In genomic region chr6:119864341-119865034, GRCm38 (mm10) we compare ENCODE assay signal across 8 mouse cellular contexts. TPM values are rescaled to one million over a fixed set of nuclear protein-coding genes. Genes with fewer than 3 reads are reported as not detected.
DNase-seq lines count a peak whose midpoint lies in the region; ATAC-seq and TF ChIP-seq lines count a peak whose summit lies in the region.

No protein-coding gene starts in this region.

- no peaks in the 10 kb centered on the region for H3K27me3 ChIP-seq in midbrain, postnatal 0 days (ENCODE audit: insufficient read depth, low read length)
- no peaks in the 10 kb centered on the region for H3K27me3 ChIP-seq in midbrain, embryonic 11.5 days (ENCODE audit: control insufficient read depth, insufficient read depth, low read length)
- H3K27me3 ChIP-seq in liver, embryonic 12.5 days (replicated peaks): no peaks in the 10 kb centered on the region

- no peak overlapping the region for H3K4me2 ChIP-seq in midbrain, postnatal 0 days (ENCODE audit: low read depth, low read length, poor library complexity, severe bottlenecking)
- H3K4me2 ChIP-seq in midbrain, embryonic 11.5 days: no peak overlapping the region
- no peak overlapping the region for H3K4me2 ChIP-seq in liver, embryonic 12.5 days

- no peaks in the 10 kb centered on the region for H3K36me3 ChIP-seq in midbrain, postnatal 0 days (ENCODE audit: insufficient read depth, low read length)
- no peaks in the 10 kb centered on the region for H3K36me3 ChIP-seq in midbrain, embryonic 11.5 days (ENCODE audit: control insufficient read depth, insufficient read depth, low read length)
- no peaks in the 10 kb centered on the region for H3K36me3 ChIP-seq in liver, embryonic 12.5 days

- no peak overlapping the region for H3K4me3 ChIP-seq in midbrain, postnatal 0 days (ENCODE audit: low read depth, low read length)
- H3K4me3 ChIP-seq in midbrain, embryonic 11.5 days (ENCODE audit: low read depth, low read length): no peak overlapping the region
- H3K4me3 ChIP-seq in liver, embryonic 12.5 days: no peak overlapping the region

- peak; percentile 65; the same call in 1 of the 2 replicates for ATAC-seq in midbrain, postnatal 0 days (ENCODE audit: low FRiP score)
- no peak for ATAC-seq in midbrain, embryonic 11.5 days (ENCODE audit: low FRiP score)
- no peak for ATAC-seq in liver, embryonic 12.5 days

- no peak for TF ChIP-seq CTCF in midbrain, postnatal 0 days (IDR thresholded peaks at IDR 0.05)

- 78% methylated on average over 11 of the region's 11 CpGs for WGBS in midbrain, postnatal 0 days
- WGBS in midbrain, embryonic 11.5 days: 92% methylated on average over 11 of the region's 11 CpGs
- WGBS in liver, embryonic 12.5 days (ENCODE audit: insufficient replicate concordance): 73% methylated on average over 11 of the region's 11 CpGs

- peak; percentile 93 for DNase-seq in midbrain, postnatal 0 days (ENCODE audit: low spot score)
- no peak for DNase-seq in midbrain, embryonic 11.5 days (ENCODE audit: low spot score, missing footprints)
- peak; percentile 98 for DNase-seq in cerebellum, adult 18-20 months
- DNase-seq in gastrocnemius, postnatal 14 days: peak; percentile 78
- DNase-seq in layer of hippocampus, adult 8-10 months (ENCODE audit: low spot score in 2 of 2): peak; percentile 86 to 88
- peak; percentile 91 to 92 for DNase-seq in right cerebral cortex, postnatal 10 days (ENCODE audit: low spot score in 2 of 2)
- DNase-seq in B cell, adult 2 months: no peak

- intact Hi-C loops in gastrocnemius, postnatal 14 days (cut with DNase I; ENCODE audit: low total_unique reads): no loop called here

- no peak overlapping the region for H3K9ac ChIP-seq in midbrain, postnatal 0 days (replicated peaks; ENCODE audit: low read length, poor library complexity, severe bottlenecking)
- H3K9ac ChIP-seq in midbrain, embryonic 11.5 days (ENCODE audit: low read length): no peak overlapping the region
- H3K9ac ChIP-seq in liver, embryonic 12.5 days: no peak overlapping the region

- no peaks in the 10 kb centered on the region for H3K9me3 ChIP-seq in midbrain, postnatal 0 days (ENCODE audit: low read length)
- H3K9me3 ChIP-seq in midbrain, embryonic 11.5 days (ENCODE audit: control insufficient read depth, low read length): no peaks in the 10 kb centered on the region
- no peaks in the 10 kb centered on the region for H3K9me3 ChIP-seq in liver, embryonic 12.5 days (replicated peaks)

- no peaks in the 10 kb centered on the region for H3K4me1 ChIP-seq in midbrain, postnatal 0 days (ENCODE audit: insufficient read depth, low read length)
- H3K4me1 ChIP-seq in midbrain, embryonic 11.5 days (ENCODE audit: control insufficient read depth, insufficient read depth, low read length): no peaks in the 10 kb centered on the region; the same call in 1 of the 2 replicates
- H3K4me1 ChIP-seq in liver, embryonic 12.5 days: no peaks in the 10 kb centered on the region

- H3K27ac ChIP-seq in midbrain, postnatal 0 days (ENCODE audit: low read depth, low read length): no peak overlapping the region
- H3K27ac ChIP-seq in midbrain, embryonic 11.5 days (ENCODE audit: low read depth, low read length): no peak overlapping the region
- no peak overlapping the region for H3K27ac ChIP-seq in liver, embryonic 12.5 days

RNA-seq across cellular contexts. Expression of gene Erc1, which starts 16.5 kb away (rescaled TPM):
- total RNA-seq in midbrain, postnatal 0 days (2014; rRNA removed): 90.0 and 102 TPM in 2 replicates
- polyA plus RNA-seq in midbrain, postnatal 0 days (2015; fragmentation: Nextera tagmentation; extraction: Ambion mirVana): 48.1 and 56.1 TPM in 2 replicates
- 23.7 and 25.4 TPM in 2 replicates for polyA plus RNA-seq in midbrain, embryonic 11.5 days (2014; fragmentation: Nextera tagmentation; extraction: Ambion mirVana)
- 10 to 100 TPM; 19.3 to 21.2 TPM for total RNA-seq in gastrocnemius, postnatal 14 days (2021)
- 10 to 100 TPM; 46.3 to 54.1 (median 50.4) TPM for total RNA-seq in layer of hippocampus, adult 8-10 months (2022)
- 6.8 and 7.1 TPM in 2 replicates for polyA plus RNA-seq in liver, embryonic 12.5 days (2016; fragmentation: Nextera tagmentation; extraction: Ambion mirVana)

RNA-seq across cellular contexts. Expression of gene Rad52, which starts 38.0 kb away (rescaled TPM):
- total RNA-seq in midbrain, postnatal 0 days (2014; rRNA removed): 32.8 and 40.8 TPM in 2 replicates
- 17.7 and 20.0 TPM in 2 replicates for polyA plus RNA-seq in midbrain, postnatal 0 days (2015; fragmentation: Nextera tagmentation; extraction: Ambion mirVana)
- polyA plus RNA-seq in midbrain, embryonic 11.5 days (2014; fragmentation: Nextera tagmentation; extraction: Ambion mirVana): 20.2 and 22.8 TPM in 2 replicates
- 10 to 100 TPM; 11.3 to 11.5 TPM for total RNA-seq in gastrocnemius, postnatal 14 days (2021)
- total RNA-seq in layer of hippocampus, adult 8-10 months (2022): 10 to 100 TPM; 38.5 to 50.9 (median 45.0) TPM
- 13.7 and 13.8 TPM in 2 replicates for polyA plus RNA-seq in liver, embryonic 12.5 days (2016; fragmentation: Nextera tagmentation; extraction: Ambion mirVana)

Comparison
In these comparisons a context has a peak if more than half of its experiments do, and no peak if none do; other contexts are left out.
1. DNase-seq: peak in midbrain, postnatal 0 days (single experiment), cerebellum, adult 18-20 months (2 of 2), gastrocnemius, postnatal 14 days (single experiment), layer of hippocampus, adult 8-10 months (2 of 2) and right cerebral cortex, postnatal 10 days (2 of 2); none in midbrain, embryonic 11.5 days (single experiment) and B cell, adult 2 months (0 of 2).